Mouse (Mus musculus) kidney, adult 18-20 months (tissue): ENCODE measurements around the gene Trhr2.
A peak's percentile ranks its signal among the peaks of the same experiment; 100 is the strongest.

ENCODE experiments used
- DNase-seq: peaks from one replicate; pipeline ENCODE4 v3.0.0; 2021

Gene Trhr2

DNA sequence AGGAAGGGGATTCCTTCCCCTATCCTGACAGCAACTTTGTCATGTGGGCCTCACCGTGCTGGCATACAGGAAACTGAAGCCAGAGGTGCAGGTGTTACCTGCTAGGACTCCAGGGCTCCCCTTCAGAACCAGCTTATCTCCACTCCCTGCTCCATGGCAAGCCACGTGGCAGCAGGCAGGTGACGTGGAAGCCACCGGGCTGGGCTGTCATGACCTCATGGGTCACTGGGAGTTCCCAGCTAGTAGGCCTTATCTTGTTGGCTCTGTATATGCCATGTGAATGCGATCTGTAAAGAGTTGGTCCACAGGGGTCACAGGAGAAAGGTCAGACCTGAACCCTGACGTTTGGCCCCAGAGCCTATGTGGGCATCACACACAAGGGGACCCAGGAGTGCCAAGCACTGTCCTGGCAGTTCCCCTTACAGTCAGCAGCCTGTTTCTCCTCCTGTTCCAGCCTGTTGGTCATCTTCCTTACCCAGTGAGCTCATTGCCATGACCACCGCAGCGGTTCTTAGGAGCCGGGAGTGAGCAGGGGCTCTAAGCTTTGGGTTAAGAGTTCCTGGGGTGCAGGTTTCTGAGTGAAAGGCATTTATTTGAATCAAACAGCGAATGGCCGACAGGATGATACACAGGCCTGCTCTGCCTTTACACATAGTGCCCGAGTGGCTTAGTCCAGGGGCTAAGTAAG, 30.0 kb downstream of the Trhr2 start:
- DNase-seq = no peak

- DNase-seq = no peak
These were observed 30.9 kb downstream of the Trhr2 start for GRCm38 (mm10) chr8:122329553-122330239.

GRCm38 (mm10) chr8:122329072-122329471, 31.5 kb downstream of the Trhr2 start:
- no peak for DNase-seq

DNA sequence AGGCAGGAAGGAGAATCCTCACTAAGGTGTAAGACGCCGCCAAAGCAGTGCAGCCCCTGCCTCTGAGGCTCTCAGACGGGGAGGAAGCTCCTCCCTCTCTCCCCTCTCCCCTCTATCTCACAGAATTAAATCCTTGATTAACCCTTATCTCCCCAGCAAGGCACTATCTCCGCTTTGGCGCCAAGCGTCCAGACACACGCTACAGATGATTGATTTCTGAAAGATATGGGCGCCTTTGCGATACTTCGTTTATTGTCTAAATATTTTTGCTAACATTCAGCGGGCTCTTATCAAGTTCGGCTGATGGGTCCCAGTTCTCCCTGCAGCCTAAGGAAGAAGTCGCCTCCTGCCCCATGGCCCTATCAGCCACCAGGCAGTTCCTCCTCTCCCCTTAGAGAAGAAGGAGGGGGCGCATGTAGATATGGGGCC, 34.4 kb downstream of the Trhr2 start:
- DNase-seq = no peak

GRCm38 (mm10) chr8:122325196-122325595, 35.4 kb downstream of the Trhr2 start:
- no peak for DNase-seq

- peak; percentile 11 for DNase-seq
These were observed 36.6 kb downstream of the Trhr2 start for GRCm38 (mm10) chr8:122323951-122324402.

DNA sequence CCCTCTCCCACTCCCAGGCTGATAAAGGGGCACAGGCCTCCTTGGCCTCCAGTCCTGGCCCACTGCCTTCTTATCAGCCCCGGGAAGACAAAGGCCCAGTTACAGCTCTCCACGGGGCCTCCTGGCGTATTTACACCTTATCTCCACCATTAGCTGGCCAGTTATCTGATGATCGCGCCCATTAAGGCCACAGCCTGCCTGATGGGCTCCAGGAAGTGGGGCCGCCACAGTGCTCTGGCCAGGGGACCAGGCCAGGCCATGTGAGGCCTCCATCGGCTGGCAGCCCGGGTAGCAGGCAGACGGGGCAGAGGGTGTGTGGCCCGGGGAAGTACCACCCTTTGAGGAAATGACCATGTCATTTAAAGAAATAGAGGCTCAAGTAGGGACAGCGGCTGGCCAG, 37.8 kb downstream of the Trhr2 start:
- no peak for DNase-seq

DNA sequence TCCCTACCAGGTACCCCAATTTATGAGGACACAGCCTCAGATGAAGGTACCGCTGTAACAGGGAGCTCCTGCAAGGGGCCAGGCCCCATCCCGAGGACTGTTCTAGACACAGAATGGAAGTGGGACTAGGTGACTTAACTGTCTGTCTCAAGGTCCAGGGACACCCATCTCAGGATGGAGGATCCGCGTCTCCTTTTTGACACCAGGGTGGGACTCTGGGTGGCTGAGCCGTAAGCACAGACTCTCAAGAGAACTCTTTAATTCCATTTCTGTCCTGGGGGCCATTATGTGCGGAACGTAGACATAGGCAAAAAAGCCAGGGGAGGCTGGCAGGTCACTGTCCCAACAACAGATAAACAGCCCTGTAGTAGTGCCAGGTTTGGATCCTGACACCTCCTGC, 38.4 kb downstream of the Trhr2 start:
- no peak for DNase-seq

- DNase-seq = no peak
These were observed 39.1 kb downstream of the Trhr2 start for GRCm38 (mm10) chr8:122321455-122321921.

- DNase-seq = no peak
These were observed 40.0 kb downstream of the Trhr2 start for GRCm38 (mm10) chr8:122320541-122320940.

DNA sequence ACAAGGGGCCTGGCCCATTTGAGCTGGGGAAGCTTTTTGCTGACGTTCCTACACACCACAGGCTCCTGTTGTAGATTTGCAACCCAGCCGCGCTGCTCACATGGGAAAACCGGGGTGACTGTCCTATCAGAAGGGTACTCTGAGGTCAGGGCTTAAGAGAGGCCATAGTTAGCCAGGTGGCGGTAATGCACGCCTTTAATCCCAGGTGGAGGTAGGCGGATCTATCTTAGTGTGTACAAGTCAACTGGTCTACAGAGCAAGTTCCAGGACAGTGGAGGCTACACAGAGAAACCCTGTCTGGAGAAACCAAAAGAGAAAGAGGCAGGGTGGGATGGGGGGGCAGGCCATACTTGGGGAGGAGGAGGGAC, 40.9 kb downstream of the Trhr2 start:
- no peak for DNase-seq

- no peak for DNase-seq
These were observed 41.4 kb downstream of the Trhr2 start for GRCm38 (mm10) chr8:122319045-122319707.

GRCm38 (mm10) chr8:122317918-122318475, 42.5 kb downstream of the Trhr2 start:
- DNase-seq = no peak

- DNase-seq = no peak
These were observed 44.1 kb downstream of the Trhr2 start for GRCm38 (mm10) chr8:122316402-122316801.

GRCm38 (mm10) chr8:122314899-122315496, 45.5 kb downstream of the Trhr2 start:
- DNase-seq = peak; percentile 46

GRCm38 (mm10) chr8:122313310-122313709, 47.2 kb downstream of the Trhr2 start:
- DNase-seq = no peak

- DNase-seq = no peak
These were observed 48.0 kb downstream of the Trhr2 start for GRCm38 (mm10) chr8:122312553-122312952.

DNA sequence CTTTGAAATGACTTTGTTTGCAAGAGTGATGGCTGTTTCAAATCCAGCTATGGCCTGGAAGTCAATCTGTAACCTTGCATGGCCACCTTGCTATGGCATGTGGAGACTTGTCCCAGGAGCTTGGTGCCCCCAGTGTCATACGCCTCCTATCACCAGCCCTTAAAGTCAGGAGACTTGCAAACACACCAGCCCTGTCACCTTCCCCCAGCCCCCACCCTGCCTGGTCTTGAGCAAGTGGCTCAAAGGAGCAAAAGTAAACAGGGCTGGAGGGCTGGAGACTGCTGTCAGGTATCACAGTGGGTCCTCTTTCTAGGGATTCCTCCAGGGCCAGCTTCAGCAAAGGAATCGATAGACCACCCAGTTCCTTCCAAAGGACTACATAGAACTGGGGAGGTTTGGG, 49.4 kb downstream of the Trhr2 start:
- no peak for DNase-seq

DNA sequence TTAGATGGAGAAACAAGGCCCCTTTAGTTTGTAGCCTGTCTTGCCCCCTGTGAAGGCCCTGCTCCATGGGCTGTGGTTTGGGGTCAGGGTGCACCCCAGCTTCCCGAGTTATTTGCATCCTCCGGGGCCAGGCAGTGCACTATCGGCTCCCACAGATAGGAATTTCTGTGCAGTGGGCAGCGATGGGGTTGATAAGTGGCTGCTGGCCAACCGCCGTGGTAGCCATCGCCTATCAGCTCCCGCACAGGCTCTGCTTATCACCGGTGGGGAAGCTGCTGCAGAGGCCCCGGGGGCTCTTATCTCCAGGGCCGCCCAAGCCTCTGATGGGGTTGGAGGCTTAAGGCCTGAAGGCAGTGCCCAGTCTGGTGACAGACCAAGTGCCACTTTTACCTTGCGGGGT, 51.3 kb downstream of the Trhr2 start:
- DNase-seq = no peak

- DNase-seq = no peak
These were observed 52.7 kb downstream of the Trhr2 start for GRCm38 (mm10) chr8:122307836-122308235.
